Mouse (Mus musculus): ENCODE results near the gene Map6. TPM values are rescaled to one million over a fixed set of nuclear protein-coding genes. Genes with fewer than 3 reads are reported as not detected.

Gene Map6
- total RNA-seq, 2 experiments from 2014 or later = not detected

- ATAC-seq (replicated peaks; ENCODE audit: poor library complexity) = peak; percentile 21; the same call in 1 of the 2 replicates
These were observed 3.7 kb upstream of the Map6 start for GRCm38 (mm10) chr7:99263509-99263908.

DNA sequence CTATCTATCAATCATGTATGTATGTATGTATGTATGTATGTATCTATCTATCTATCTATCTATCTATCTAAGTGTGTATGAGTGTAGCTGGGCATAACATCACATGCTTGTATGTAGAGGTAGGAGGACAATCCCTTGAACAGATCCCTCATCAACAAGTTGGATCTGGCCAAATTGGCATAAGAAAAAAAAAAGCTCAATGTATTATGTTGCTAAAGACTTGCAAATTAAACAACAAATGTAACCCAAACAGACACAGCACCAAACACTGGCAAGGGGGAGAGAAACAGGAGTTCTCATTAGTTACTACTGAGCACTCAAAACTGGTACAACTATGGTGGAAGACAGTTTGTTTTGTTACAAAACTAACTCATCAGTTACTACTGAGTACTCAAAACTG lies 2.6 kb upstream of the Map6 start:
- no peak for ATAC-seq (replicated peaks; ENCODE audit: poor library complexity)

- 0 out of 2 replicates have a peak, but pooled peaks have one; percentile 36 for ATAC-seq (replicated peaks; ENCODE audit: poor library complexity)
These were observed 754 bp downstream of the Map6 start for GRCm38 (mm10) chr7:99267897-99268505.

DNA sequence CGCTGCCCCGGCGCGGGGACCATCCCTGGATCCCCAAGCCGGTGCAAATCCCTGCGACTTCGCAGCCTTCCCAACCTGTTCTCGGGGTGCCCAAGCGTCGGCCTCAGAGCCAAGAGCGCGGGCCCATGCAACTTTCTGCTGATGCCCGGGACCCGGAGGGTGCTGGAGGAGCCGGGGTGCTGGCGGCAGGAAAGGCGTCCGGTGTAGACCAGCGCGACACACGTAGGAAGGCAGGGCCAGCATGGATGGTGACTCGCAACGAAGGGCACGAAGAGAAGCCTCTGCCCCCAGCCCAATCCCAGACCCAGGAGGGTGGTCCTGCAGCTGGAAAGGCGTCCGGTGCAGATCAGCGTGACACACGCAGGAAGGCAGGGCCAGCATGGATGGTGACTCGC lies 1.3 kb downstream of the Map6 start:
- no peak for ATAC-seq (replicated peaks; ENCODE audit: poor library complexity)

DNA sequence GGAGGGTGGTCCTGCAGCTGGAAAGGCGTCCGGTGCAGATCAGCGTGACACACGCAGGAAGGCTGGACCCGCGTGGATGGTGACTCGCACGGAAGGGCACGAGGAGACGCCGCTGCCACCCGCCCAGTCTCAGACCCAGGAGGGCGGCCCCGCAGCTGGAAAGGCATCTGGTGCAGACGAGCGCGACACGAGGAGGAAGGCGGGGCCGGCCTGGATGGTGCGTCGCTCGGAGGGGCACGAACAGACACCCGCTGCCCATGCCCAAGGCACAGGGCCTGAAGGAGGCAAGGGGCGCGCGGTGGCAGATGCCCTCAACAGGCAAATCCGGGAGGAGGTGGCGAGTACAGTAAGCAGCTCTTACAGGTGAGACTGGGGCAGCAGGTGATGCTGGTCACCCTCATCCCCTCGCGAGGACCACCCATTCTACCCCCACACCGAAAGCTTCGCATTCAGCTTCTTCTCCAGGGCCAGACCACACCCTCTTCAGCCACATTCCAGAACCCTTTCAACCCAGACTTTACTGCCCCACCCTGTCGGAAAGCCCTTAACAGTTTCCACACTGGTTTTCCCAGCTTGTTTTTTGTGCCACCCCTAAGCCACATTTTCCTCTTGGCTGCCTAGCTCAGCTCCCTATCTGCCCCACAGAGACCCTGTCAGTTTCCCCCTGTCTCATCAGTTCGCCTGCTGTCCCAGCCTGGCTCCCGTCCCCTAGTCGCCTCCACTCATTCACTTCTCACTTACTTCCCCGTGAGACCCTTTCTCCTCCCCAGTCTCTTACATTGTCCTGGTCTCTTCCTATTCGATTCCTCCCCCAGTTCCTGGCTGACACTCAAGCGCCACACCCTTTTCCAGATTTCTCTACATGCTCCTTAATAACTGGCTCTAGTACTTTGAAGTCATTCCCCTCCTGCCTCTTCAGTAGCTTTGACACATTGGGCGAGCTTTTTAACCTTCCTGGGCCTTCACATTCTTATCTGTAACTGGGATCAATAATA lies 2.0 kb downstream of the Map6 start:
- no peak for ATAC-seq (replicated peaks; ENCODE audit: poor library complexity)

DNA sequence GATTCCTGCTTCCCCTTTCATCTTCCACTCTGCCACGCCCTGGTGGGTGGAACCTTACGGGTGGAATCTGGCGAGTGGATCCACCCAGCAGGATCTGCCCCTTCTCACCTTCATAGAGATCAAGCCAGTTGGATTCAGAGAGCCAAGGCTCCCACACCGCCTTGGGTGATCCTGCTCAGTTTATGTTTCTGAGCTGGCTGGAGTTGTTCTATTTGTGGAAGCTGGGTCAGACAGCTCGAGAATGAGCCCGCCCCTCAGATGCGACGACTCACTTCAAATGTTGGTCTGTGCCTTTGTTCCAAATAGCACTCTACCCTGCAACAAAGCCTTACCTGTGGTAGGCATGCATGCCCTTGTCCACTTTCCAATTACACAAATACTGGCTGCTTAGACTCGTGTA lies 4.4 kb downstream of the Map6 start:
- no peak for ATAC-seq (replicated peaks; ENCODE audit: poor library complexity)

DNA sequence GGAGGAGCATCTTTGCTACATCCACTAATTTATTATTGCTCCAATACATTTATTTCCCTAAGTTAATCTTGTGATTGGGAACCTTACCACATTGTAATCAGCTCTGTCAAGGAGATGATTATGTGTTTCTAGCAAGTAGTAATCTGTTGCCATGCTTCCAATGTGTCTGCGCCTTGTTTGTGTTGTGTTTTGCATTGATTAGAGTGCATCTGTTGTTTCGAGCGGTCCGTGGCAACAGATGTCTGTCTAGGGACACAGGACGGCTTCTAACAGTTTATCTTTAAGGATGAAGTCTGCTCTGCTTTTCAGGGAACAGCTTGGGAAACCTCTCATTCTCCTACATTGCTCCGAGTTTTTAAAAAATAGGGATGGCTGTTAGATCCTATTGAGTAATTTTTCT lies 7.9 kb downstream of the Map6 start:
- ATAC-seq (replicated peaks; ENCODE audit: poor library complexity) = no peak

DNA sequence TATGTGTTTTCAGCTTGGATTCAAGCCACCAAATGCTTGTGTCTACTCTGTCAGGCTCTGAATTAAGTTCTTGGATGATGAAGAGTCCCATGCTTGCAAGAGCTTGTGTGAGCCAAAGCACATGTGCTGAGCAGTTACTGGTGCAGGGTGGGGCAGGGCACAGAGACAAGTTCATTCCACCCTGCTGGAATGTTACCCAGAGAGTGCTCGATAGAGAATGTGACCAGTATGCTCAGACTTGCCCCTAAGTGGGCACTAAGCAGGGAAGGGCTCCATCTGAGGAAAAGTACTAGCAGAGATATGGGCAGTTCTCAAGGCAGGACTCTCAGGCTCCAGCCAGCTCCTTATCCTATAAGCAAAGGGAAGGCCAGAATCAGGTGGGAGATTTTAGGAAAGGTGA lies 9.4 kb downstream of the Map6 start:
- ATAC-seq (replicated peaks; ENCODE audit: poor library complexity) = no peak

DNA sequence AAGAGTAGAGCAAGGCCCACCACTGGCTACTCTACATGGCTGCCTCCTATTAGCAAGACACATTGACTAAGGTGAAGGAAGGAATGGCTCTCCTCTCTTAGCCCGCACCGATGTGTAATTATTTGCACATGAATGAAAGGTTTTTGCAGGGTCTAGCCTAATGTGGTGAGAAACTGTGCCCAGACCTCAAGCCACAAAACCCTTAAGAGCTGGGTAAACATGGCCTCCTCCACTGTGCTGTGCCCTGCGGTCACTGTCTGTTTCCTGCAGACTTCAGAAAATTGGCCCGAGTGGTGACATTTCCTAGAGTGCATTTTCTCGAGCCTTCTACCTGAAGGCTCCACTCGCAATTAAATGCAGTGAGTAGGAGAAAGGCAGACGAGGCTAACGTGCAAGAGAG lies 11.1 kb downstream of the Map6 start:
- ATAC-seq (replicated peaks; ENCODE audit: poor library complexity) = no peak

DNA sequence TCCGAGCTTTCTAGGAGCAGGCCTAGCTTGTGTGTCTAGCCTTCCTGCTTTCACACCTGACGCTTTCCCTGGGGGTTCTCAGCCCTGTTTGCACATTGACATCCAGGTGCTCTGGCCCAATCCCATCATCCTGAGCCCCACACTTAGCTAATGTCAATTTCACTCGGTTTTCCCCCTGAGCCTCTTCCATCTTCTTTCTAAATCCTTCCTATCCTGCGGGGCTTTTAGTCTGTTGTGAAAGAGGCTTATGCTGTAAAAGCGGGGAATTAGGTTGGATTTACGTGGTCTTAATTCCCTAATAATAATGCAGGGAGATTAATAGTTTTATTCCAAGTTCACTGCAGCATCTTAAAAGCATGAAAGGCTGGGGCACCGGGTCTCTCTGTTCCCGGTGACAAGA lies 12.3 kb downstream of the Map6 start:
- ATAC-seq (replicated peaks; ENCODE audit: poor library complexity) = no peak

- no peak for ATAC-seq (replicated peaks; ENCODE audit: poor library complexity)
These were observed 20.0 kb downstream of the Map6 start for GRCm38 (mm10) chr7:99287287-99287686.

DNA sequence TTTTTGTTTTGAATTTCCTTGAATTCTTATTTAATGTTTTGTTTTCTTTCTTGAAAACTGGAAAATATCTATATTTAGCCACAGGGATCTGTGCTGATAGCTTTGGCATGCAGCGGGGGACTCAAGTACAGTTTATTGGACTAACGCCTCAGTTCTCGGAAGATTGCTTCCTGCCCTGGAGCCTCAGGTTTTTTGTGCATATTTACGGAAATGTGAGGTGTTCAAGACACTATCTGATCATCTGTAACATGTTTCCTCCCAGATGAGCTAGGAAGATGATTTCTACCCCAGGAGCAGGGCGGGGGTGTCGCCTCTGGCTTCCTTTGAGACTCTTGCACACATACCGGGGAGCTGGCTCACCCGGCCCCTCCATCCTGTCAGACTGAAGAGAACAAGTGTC lies 22.8 kb downstream of the Map6 start:
- no peak for ATAC-seq (replicated peaks; ENCODE audit: poor library complexity)

DNA sequence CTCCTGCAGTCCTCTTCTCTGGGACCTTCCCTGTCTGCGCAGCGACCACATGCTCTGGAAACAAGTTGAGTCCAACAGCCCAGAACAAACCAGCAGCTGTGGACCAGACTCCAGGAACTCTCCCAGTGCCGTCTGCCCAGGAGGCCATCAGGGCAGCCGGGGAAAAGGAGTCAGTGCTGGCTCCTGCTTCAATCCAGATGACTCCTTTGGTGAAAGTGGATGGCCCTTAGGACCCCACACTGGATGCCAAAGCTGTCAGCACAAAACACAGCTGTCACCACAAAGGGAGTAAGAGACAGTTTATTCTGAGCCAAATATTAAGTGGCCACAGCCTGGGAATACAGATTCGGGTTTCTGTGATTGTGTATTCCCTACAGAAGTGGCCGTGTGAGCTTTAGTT lies 23.7 kb downstream of the Map6 start:
- ATAC-seq (replicated peaks; ENCODE audit: poor library complexity) = no peak

GRCm38 (mm10) chr7:99294198-99294780 lies 27.0 kb downstream of the Map6 start:
- no peak for ATAC-seq (replicated peaks; ENCODE audit: poor library complexity)

DNA sequence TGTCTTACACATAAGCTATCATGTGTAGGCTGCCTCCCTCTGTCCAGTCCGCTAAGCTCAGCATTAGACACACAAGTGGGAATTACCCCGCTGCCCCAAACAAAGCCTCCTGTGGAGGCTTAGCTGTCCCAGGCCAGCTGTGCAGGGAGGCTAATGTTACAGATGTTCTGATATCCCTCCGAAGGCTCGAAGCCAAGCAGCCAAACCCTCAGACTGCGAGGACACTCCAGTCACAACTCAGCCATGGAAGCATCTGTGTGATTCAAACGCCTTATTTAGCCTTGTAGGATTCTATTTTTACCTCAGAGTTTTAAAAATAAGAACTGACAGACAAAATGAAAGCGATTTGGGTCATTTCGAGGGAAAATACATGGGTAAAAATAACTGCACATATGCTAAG lies 27.9 kb downstream of the Map6 start:
- no peak for ATAC-seq (replicated peaks; ENCODE audit: poor library complexity)

GRCm38 (mm10) chr7:99300650-99301175 lies 33.5 kb downstream of the Map6 start:
- no peak for ATAC-seq (replicated peaks; ENCODE audit: poor library complexity)

DNA sequence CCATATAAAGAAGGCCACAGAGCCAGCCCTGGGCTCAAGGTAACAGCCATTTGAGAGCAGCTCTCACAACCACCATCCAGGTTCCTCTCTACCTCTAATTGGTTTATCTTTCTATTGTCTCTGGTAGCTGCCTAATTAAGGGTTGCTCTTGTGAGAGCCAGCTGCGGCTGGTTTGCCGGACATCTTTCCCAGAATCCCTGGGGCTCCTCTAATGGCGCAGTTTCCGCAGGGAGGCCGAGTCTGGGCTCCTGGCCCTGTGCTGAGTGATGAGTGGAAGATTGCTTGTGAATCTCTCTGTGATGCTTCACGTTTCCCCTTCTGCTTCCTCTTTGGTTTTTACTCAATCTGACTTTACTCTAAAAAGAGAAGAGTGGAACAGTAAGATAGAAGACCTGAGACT lies 36.8 kb downstream of the Map6 start:
- ATAC-seq (replicated peaks; ENCODE audit: poor library complexity) = no peak

GRCm38 (mm10) chr7:99304949-99305372 lies 37.7 kb downstream of the Map6 start:
- no peak for ATAC-seq (replicated peaks; ENCODE audit: poor library complexity)

- ATAC-seq (replicated peaks; ENCODE audit: poor library complexity) = no peak
These were observed 38.4 kb downstream of the Map6 start for GRCm38 (mm10) chr7:99305688-99306087.

DNA sequence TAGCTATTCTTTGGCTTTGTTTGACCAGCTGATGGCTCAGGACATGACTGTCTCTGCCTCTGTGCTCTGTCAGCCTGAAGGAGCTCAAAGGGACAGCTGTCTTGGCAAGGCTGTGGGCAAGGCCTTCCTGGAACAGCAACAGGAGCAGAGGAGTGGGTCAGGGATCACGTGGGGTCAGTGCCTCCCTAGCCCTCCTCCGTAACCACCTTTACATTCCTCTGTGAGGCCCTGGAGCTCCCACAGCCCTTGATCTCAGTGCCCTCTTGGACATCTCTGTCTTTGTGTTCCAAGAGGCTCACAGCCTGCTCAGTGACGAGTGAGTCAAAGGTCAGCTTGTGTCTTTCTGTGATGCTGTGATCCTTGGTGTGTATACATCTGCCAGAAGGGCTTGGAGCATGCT lies 39.4 kb downstream of the Map6 start:
- ATAC-seq (replicated peaks; ENCODE audit: poor library complexity) = no peak

DNA sequence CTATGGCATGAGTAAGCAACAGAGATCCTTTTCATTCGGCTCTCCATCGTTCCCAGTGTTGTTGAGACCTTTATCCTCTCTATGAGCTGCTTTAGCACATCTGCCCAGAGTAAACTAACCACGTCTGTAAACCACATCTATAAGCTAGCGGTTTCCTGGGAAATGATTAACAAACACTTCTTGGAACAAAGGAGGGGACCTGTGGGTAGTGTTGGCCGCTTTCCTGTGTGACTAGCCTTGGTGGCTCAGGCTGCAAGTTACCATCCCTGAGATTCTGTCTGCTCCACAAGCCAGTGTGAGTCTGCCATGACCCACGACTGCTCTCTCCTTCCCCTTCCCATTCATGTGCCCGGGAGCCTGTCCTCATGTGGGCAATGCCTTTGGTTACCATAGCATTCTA lies 44.2 kb downstream of the Map6 start:
- ATAC-seq (replicated peaks; ENCODE audit: poor library complexity) = no peak

DNA sequence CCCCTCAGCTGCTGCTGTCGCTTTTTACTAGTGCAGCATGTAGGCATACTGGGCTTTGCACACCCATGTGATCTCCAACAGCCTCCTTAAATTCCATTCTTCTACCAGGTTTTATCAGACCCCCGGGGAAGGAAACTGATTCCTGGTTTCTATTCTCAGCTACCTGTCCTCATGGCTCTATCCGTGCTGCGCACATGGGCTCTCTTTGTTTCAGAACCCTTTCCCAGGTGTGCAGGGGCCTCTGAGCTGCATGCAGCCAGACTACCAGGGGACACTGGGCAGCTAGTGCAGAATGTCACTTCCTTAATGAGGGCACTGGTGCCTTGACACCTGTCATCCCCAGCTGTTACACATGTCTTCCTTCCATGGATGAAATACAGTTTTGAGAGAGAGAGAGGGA lies 44.8 kb downstream of the Map6 start:
- no peak for ATAC-seq (replicated peaks; ENCODE audit: poor library complexity)
